Mouse (Mus musculus): ENCODE data around the gene Olfr1274-ps.
"Not testable (repeated sequence)": the region's sequence is repeated elsewhere in the genome, so short reads cannot be mapped to it uniquely, and the experiment has no call there.

Gene Olfr1274-ps

DNA sequence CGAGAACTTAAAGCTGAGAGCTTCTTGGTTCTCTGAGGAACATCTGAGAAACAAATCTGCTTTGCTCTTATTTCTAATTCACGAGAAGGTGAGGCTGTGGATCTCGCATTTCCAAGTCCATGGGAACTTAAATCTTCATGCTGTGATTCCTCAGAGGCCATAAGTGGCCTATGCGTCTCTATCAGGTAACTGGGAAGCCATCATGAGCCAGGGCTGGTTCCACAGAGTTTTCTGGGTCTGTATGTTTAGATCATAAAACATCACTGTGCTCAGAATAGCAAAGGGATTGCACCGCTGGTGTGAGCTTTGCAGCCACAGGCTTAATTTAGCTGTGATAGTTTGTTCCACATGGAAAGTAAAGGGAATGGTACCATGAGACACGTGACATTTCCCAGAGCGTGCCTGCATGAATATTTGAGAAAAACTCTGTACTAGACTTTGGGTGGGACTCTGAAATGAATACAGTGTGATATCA lies at the start of gene Olfr1274-ps:
TSS of gene Olfr1274-ps (plus strand) at position 51 of the 475 bp plus-strand sequence.
- not testable (repeated sequence) for DNase-seq (ENCODE audit: low read depth, low spot score)

DNA sequence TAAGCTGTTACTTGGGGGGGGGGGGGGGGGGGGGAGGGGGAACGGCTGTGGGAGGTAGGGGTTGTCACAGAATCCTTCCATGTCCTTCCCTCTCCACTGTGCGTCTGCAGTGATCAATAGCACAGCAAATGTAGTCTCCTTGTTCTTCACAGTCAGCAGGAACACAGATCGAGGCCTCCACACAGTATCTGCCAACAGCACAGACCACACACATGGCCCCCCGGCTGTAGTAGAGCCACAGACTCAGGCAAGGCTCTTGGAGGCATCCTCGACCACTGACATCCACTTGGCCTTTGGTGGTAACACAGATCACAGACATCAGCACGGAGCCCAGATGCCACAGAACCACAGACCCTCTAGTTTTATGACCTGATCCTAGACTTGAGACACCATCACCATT lies 47.4 kb upstream of the Olfr1274-ps start:
- not testable (repeated sequence) for DNase-seq (ENCODE audit: low read depth, low spot score)

DNA sequence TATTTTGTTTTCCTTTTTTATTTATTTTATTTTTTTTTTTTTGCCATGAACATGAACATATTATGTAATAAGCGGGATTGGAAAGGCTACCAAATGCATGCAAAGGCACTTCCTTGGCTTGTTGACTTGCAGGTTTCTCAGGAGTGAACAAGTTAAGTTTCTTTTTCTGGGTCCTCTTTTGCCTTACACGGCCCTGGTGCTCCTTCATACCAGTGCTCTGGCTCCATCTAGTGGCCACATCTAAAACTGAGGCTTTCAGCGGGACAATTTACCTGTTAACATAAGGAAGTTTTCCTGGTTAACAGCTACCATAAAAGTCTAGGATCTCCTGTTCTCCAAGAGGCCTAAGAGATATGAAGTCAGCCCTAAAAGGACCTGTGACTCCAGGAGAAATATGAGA lies 46.9 kb upstream of the Olfr1274-ps start:
- DNase-seq (ENCODE audit: low read depth, low spot score), result not testable (repeated sequence)

DNA sequence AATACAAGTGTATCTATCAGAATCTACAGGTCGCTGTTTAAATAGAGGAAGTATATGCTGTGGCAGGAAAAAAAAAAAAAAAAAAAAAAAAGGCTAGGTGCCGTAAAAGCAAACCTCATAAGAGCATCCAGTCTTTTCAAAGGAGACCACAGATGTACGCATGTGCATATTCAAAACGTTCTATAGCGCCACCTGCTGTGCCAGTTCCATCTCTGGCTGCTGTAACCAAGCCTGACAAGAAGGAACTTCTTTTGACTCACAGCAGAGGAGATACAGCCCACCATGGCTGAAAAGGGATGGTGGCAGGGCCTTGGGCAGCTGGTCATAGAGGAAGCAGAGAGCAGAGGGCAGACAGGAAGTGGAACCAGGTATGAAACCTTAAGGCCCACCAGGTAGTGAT lies 39.3 kb upstream of the Olfr1274-ps start:
- DNase-seq (ENCODE audit: low read depth, low spot score), result not testable (repeated sequence)

DNA sequence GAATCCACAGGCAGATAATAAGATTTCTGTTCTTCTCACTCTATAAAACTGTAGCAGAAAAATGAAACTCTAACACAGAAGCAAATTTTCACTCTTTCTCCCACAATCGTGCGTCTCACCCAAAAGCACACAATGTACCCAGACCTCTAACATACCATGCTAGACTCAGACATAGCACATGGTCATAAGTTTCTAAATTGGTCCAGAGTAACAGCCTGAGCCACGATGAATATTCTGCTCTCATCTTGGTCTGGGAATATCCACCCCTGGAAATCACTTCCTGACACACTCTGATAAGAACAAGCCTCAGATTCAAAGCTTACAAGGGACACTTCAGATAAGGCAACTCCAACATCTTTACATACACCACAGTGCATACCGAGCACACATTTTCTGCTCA lies 38.3 kb upstream of the Olfr1274-ps start:
- not testable (repeated sequence) for DNase-seq (ENCODE audit: low read depth, low spot score)

DNA sequence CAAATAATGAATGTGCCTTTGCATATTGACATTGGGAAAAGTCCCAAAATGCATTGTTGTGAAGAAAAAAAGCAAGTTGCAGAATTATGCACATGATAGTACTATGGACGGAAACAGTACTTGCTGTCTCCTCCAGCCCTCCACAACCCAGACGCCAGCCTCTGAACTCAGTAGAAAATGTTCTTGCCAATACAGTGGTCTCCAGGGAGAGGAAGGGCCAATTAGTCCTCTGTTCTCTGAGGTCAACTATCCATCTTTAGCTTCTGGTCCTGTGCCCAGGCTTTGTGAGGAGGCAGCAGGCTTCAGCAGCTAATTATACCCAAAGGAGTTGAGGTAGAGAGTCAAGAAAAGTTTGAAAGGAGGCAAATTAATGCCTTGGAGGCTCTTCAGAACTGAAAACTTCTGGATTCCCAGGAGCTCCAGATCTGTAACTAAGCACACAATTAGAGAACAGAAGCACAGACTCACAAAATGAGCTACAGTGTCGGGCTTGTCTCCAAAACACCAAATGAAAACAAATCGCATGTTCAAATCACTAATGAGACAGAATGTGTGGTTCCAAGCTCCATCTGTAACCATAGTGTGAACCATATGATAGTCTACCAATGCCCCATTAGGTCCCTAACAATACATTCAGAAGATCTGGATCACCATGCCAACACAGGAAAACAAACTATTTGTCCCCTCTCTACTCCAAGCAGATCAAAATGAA lies 15.8 kb downstream of the Olfr1274-ps start:
- peak; percentile 11 for DNase-seq (ENCODE audit: low read depth, low spot score)

DNA sequence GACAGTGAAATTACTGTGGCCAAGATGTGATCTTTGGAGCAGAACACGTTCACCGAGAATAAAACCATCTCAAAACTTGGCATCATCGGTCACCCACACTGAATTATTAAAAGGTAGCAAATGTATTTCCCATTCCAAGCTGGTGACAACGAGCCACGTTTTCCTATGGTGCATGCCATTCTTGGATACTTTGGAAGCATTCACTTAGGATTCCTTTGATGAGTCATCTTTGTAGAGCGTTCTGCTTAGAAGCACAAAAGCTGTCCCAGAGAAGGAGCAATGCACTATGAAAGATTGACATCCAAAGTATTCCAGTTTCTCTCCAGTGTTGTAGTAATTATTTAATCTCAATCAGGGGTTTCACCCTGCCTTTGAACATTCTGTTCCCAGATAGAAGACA lies 23.8 kb downstream of the Olfr1274-ps start:
- not testable (repeated sequence) for DNase-seq (ENCODE audit: low read depth, low spot score)

DNA sequence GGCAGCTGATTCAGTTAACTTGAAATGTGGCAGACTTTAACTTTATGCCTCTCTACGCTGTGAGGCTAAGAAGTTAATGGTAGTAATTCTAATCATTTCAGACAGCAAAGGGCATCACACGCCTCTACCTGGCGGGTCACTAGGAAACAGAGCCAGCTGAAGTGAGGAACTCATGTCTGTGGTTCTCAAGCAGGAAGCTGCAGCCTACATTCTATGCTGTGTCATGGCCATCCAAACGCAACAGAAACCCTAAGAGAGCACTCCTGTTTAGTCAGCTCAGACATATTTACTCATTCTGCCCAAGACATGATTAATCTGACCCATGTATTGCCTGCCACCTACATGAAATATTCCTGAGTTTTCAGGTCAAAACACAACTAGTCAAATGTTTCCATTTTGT lies 26.5 kb downstream of the Olfr1274-ps start:
- not testable (repeated sequence) for DNase-seq (ENCODE audit: low read depth, low spot score)

DNA sequence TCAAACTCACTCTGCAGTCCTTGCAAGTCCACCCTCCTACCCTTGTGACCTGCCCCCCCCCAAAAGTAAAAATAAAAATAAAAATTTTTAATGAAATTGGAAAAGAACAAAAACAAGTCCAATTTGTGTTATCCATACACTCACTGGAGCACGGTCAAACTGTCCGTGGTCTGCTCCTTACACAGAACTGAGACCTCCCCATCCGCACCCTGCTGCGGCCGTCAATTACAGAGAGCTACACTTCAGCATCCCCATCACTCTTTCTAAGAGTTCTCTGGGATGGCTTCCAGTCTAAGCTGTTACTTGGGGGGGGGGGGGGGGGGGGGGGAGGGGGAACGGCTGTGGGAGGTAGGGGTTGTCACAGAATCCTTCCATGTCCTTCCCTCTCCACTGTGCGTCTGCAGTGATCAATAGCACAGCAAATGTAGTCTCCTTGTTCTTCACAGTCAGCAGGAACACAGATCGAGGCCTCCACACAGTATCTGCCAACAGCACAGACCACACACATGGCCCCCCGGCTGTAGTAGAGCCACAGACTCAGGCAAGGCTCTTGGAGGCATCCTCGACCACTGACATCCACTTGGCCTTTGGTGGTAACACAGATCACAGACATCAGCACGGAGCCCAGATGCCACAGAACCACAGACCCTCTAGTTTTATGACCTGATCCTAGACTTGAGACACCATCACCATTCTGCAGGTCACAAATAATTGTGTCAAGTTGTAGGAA lies 30.7 kb downstream of the Olfr1274-ps start:
- not testable (repeated sequence) for DNase-seq (ENCODE audit: low read depth, low spot score)

DNA sequence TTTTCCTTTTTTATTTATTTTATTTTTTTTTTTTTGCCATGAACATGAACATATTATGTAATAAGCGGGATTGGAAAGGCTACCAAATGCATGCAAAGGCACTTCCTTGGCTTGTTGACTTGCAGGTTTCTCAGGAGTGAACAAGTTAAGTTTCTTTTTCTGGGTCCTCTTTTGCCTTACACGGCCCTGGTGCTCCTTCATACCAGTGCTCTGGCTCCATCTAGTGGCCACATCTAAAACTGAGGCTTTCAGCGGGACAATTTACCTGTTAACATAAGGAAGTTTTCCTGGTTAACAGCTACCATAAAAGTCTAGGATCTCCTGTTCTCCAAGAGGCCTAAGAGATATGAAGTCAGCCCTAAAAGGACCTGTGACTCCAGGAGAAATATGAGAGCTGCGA lies 31.3 kb downstream of the Olfr1274-ps start:
- not testable (repeated sequence) for DNase-seq (ENCODE audit: low read depth, low spot score)

DNA sequence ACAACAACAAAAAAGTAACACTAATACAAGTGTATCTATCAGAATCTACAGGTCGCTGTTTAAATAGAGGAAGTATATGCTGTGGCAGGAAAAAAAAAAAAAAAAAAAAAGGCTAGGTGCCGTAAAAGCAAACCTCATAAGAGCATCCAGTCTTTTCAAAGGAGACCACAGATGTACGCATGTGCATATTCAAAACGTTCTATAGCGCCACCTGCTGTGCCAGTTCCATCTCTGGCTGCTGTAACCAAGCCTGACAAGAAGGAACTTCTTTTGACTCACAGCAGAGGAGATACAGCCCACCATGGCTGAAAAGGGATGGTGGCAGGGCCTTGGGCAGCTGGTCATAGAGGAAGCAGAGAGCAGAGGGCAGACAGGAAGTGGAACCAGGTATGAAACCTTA lies 39.0 kb downstream of the Olfr1274-ps start:
- DNase-seq (ENCODE audit: low read depth, low spot score), result not testable (repeated sequence)

DNA sequence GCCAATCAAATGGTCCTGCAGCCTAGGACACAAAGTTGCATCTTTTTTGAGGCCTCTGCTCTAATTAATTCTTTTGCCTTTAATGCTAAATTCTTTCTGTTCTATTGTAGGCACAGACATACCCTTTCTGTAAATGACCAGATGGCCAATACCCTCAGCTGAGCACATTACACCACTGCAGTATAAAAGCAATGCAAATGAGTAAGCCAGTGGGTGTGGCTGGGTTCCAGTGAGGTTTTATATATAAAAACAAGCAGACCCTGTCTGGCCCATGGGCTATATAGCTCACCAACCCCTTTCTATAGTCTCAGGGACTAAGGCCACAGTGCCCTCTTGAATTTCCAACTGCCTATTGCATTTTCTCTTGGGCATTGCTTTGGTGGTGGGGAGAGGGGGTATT lies 41.7 kb downstream of the Olfr1274-ps start:
- not testable (repeated sequence) for DNase-seq (ENCODE audit: low read depth, low spot score)

DNA sequence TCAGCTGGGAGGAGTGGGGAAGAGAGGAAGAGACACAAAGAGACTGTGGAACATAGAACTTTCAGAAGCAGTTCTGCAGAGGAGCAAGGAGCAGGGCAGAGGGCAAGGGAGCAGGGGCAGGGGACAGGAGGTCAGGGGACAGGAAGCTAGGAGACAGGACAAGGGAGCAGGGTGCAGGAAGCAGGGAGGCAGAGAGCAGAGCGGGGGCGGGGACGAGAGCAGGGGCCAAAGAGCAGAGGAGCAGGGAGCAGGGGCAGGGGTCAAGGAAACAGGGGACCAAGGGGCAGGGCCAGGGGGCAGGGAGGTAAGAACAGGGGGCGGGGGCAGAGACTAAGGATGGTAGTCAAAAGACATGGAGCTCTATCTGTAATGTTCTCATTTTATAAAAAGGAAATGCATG lies 43.3 kb downstream of the Olfr1274-ps start:
- DNase-seq (ENCODE audit: low read depth, low spot score), result not testable (repeated sequence)

DNA sequence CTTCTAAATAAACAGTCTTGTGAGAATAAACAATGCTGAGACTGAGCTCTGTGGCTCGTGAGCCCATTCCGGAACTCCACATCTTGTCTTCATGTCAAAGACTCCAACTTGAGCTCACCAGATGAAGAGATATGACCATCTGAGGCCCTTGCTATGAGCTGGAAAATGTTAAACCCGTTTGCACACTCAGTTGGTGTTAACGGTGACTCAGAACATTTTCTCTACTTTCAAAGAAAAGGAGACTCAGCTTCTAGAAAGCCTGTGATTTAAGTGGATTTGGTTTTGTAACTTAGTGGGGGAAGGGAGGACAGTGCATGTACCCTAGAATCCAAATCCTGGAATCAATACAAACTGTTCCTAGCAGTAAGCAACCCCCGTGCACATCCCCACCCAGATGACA lies 45.3 kb downstream of the Olfr1274-ps start:
- DNase-seq (ENCODE audit: low read depth, low spot score), result no peak

DNA sequence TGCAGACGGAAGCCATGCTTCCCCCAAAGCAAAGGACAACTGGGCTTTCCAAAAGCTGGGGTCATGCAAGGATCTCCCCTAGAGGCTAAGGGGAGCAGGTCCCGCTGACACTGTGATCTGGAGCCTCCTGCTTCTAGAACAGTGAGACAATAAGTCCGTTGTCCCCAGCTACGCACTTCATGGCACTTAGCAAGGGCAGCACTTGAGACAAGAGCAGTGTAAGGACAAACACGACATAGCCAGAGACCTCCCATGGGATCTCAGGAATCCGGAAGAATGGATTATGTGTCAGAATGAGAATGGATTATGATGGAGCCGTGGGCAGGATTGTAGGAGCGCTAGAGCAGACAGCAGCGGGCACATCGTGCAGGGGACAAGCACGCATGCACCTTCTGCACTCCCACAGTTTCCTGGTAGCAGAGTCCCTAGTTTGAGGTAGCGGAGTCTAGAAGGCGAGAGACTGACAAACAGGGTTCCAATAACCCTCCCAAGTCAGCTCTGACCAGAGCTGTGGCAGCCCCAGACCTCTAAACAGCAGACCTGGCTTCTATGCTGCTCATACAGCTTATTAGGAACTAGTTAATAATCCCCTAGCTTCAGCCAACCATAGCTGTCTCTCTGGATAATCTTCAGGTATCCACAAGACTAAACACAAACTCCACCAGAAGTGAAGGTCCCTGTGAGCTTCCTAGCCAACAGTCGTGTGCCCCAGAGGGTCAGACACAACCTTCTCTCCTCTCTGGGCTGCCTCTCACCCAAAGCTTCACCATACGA lies 50.7 kb downstream of the Olfr1274-ps start:
- no peak for DNase-seq (ENCODE audit: low read depth, low spot score)

DNA sequence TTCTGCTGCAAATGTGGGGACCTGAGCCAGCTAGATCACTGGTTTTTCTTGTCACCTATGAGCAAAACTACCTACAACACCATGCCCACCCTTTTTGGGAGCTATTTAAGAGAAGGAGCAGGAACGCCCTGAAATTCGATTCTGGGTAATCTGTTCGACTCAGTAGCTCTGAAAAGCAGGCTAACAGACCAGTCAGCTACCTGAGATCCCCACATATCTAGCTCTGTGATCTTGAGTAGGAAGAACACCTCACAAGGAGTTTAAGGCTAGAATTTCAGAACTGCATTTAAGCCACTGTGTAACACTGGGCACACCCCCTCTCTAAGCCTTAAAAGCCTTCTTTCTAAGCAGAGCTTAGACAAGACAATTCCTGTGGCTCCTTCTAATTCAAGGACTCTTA lies 53.9 kb downstream of the Olfr1274-ps start:
- DNase-seq (ENCODE audit: low read depth, low spot score), result no peak

All from skeletal muscle tissue, adult 2 months (tissue).